Mouse (Mus musculus): ENCODE results near the gene Pde4d. TPM values are rescaled to one million over a fixed set of nuclear protein-coding genes. Genes with fewer than 3 reads are reported as not detected.

The Pde4d gene
- total RNA-seq, 2 experiments from 2014 or later = 4.4 to 5.3 TPM

GRCm38 (mm10) chr13:109277792-109278191 lies 828.0 kb downstream of the Pde4d start:
- ATAC-seq (ENCODE audit: poor library complexity, severe bottlenecking) = peak; percentile 50

GRCm38 (mm10) chr13:109278504-109278912 lies 828.8 kb downstream of the Pde4d start:
- ATAC-seq (ENCODE audit: poor library complexity, severe bottlenecking) = no peak

GRCm38 (mm10) chr13:109279211-109279610 lies 829.5 kb downstream of the Pde4d start:
- ATAC-seq (ENCODE audit: poor library complexity, severe bottlenecking) = no peak

GRCm38 (mm10) chr13:109280433-109280832 lies 830.7 kb downstream of the Pde4d start:
- ATAC-seq (ENCODE audit: poor library complexity, severe bottlenecking) = no peak

- ATAC-seq (ENCODE audit: poor library complexity, severe bottlenecking) = no peak
Measured at GRCm38 (mm10) chr13:109287465-109287864, 837.7 kb downstream of the Pde4d start.

- no peak for ATAC-seq (ENCODE audit: poor library complexity, severe bottlenecking)
Measured at GRCm38 (mm10) chr13:109290922-109291321, 841.2 kb downstream of the Pde4d start.

GRCm38 (mm10) chr13:109293011-109293410 lies 843.3 kb downstream of the Pde4d start:
- no peak for ATAC-seq (ENCODE audit: poor library complexity, severe bottlenecking)

GRCm38 (mm10) chr13:109296347-109297037 lies 846.7 kb downstream of the Pde4d start:
- no peak for ATAC-seq (ENCODE audit: poor library complexity, severe bottlenecking)

- ATAC-seq (ENCODE audit: poor library complexity, severe bottlenecking) = peak; percentile 89
Measured at GRCm38 (mm10) chr13:109298852-109299251, 849.1 kb downstream of the Pde4d start.

GRCm38 (mm10) chr13:109299511-109300250 lies 849.9 kb downstream of the Pde4d start:
- ATAC-seq (ENCODE audit: poor library complexity, severe bottlenecking) = no peak

GRCm38 (mm10) chr13:109312542-109312941 lies 862.8 kb downstream of the Pde4d start:
- no peak for ATAC-seq (ENCODE audit: poor library complexity, severe bottlenecking)

- ATAC-seq (ENCODE audit: poor library complexity, severe bottlenecking) = 0 out of 2 replicates have a peak, but pooled peaks have one; percentile 18
Measured at GRCm38 (mm10) chr13:109315608-109316007, 865.9 kb downstream of the Pde4d start.

GRCm38 (mm10) chr13:109317644-109318043 lies 867.9 kb downstream of the Pde4d start:
- ATAC-seq (ENCODE audit: poor library complexity, severe bottlenecking) = no peak

GRCm38 (mm10) chr13:109318434-109318998 lies 868.8 kb downstream of the Pde4d start:
- no peak for ATAC-seq (ENCODE audit: poor library complexity, severe bottlenecking)

GRCm38 (mm10) chr13:109326061-109326460 lies 876.3 kb downstream of the Pde4d start:
- ATAC-seq (ENCODE audit: poor library complexity, severe bottlenecking) = peak; percentile 57; the same call in 1 of the 2 replicates

GRCm38 (mm10) chr13:109331563-109331962 lies 881.8 kb downstream of the Pde4d start:
- no peak for ATAC-seq (ENCODE audit: poor library complexity, severe bottlenecking)

- peak; percentile 37 for ATAC-seq (ENCODE audit: poor library complexity, severe bottlenecking)
Measured at GRCm38 (mm10) chr13:109341902-109342301, 892.2 kb downstream of the Pde4d start.

- peak; percentile 51 for ATAC-seq (ENCODE audit: poor library complexity, severe bottlenecking)
Measured at GRCm38 (mm10) chr13:109342469-109342868, 892.7 kb downstream of the Pde4d start.

- peak; percentile 93 for ATAC-seq (ENCODE audit: poor library complexity, severe bottlenecking)
Measured at GRCm38 (mm10) chr13:109343596-109343995, 893.8 kb downstream of the Pde4d start.

GRCm38 (mm10) chr13:109347770-109348169 lies 898.0 kb downstream of the Pde4d start:
- no peak for ATAC-seq (ENCODE audit: poor library complexity, severe bottlenecking)

GRCm38 (mm10) chr13:109348316-109348715 lies 898.6 kb downstream of the Pde4d start:
- ATAC-seq (ENCODE audit: poor library complexity, severe bottlenecking) = no peak

GRCm38 (mm10) chr13:109350100-109350499 lies 900.4 kb downstream of the Pde4d start:
- 0 out of 2 replicates have a peak, but pooled peaks have one; percentile 27 for ATAC-seq (ENCODE audit: poor library complexity, severe bottlenecking)

Data from megakaryocyte, adult 5-6 weeks (primary cell).